Mouse (Mus musculus): ENCODE measurements around the gene Casz1.

DNA sequence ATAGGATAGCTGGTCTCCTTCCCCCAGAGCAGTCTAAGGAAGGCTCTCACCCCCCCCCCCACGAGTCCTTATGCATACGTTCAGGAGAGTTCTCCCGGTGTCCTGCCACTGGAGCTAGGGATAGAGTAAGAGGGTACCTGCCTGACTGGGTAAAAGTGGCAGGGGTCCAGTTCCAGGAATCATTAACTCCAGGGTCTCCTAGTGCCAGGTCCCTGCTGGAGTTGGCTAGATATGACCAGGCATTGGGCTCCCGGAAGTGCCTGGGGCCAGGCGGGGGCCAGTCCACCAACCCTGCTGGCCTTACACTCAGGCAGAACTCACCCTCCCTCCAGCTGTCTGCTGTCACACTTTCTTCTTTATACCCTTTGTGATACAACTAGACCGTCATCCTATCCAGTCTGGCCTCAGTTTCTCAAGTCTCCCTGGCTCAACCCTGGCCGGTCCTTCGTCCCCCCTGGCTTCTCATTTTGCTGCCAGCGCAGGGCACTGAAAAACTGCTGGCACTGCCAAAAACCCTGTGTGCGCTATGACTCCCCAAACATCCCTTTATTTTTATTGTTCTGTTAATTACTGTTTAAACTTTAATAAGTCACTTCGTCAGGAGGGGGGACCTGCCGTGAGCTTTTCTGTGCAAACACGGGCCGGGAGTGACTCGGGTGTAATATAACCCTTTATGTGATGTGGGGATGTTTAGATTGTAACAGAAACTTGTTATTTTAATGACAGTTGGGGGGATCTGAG lies 114.6 kb downstream of the Casz1 start:
- TF ChIP-seq GATA1 (IDR thresholded peaks at IDR 0.05; ENCODE audit: borderline replicate concordance, low read length) (no peak), FLI1 (IDR thresholded peaks at IDR 0.05; ENCODE audit: low read length) (no peak)
